Mouse (Mus musculus): Measurements from ENCODE around the gene Gm20538. TPM values are rescaled to one million over a fixed set of nuclear protein-coding genes. Genes with fewer than 3 reads are reported as not detected.
A peak's percentile ranks its signal among the peaks of the same experiment; 100 is the strongest.

The Gm20538 gene
- polyA plus RNA-seq, 1 experiment = not detected

GRCm38 (mm10) chr19:44542694-44543178, 9.9 kb downstream of the Gm20538 start:
- no peak for TF ChIP-seq POLR2A (IDR thresholded peaks at IDR 0.05; ENCODE audit: extremely low read depth, insufficient read depth, low read length)
- H3K27ac ChIP-seq (ENCODE audit: insufficient read depth, low read length) = no peak overlapping the region
- no peak overlapping the region for H3K4me3 ChIP-seq (ENCODE audit: insufficient read depth, low read length)
- H3K4me1 ChIP-seq (ENCODE audit: control insufficient read depth, insufficient read depth, low read length) = no peaks in the 10 kb centered on the region

- Histone ChIP-seq H3K4me3 (ENCODE audit: insufficient read depth, low read length) (no peak overlapping the region), H3K4me1 (ENCODE audit: control insufficient read depth, insufficient read depth, low read length) (no peaks in the 10 kb centered on the region), H3K27ac (ENCODE audit: insufficient read depth, low read length) (no peak overlapping the region)
- TF ChIP-seq POLR2A (IDR thresholded peaks at IDR 0.05; ENCODE audit: extremely low read depth, insufficient read depth, low read length) = no peak
- no peak for TF ChIP-seq CTCF (IDR thresholded peaks at IDR 0.05; ENCODE audit: extremely low read depth, insufficient read depth, low read length)
These were observed 15.2 kb downstream of the Gm20538 start for GRCm38 (mm10) chr19:44537416-44537815.

DNA sequence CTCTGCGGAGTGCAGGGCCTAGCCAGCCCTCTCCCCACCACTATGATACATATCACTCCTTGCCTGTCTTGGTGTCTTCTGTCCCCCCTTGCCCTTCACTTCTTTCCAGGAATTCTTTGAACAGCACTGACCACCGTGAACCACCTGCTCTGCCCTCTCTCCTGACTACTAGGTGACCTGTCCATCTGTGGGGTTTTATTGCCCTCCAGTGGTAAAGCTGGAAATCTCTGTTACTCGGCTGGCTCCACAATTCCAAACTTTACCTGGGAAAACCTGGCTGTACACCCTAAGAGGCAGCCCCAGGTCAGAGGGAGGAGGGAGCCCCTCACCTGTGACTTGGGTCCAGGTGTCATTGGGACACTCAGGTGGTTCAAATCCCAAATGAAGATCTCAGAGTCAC, 17.3 kb downstream of the Gm20538 start:
- no peak overlapping the region for H3K27ac ChIP-seq (ENCODE audit: insufficient read depth, low read length)
- TF ChIP-seq POLR2A (IDR thresholded peaks at IDR 0.05; ENCODE audit: extremely low read depth, insufficient read depth, low read length) (no peak), CTCF (IDR thresholded peaks at IDR 0.05; ENCODE audit: extremely low read depth, insufficient read depth, low read length) (peak; percentile 63)
- H3K4me3 ChIP-seq (ENCODE audit: insufficient read depth, low read length) = no peak overlapping the region
- no peaks in the 10 kb centered on the region for H3K4me1 ChIP-seq (ENCODE audit: control insufficient read depth, insufficient read depth, low read length)

GRCm38 (mm10) chr19:44530018-44530417, 22.6 kb downstream of the Gm20538 start:
- Histone ChIP-seq H3K4me3 (ENCODE audit: insufficient read depth, low read length) (no peak overlapping the region), H3K27ac (ENCODE audit: insufficient read depth, low read length) (no peak overlapping the region), H3K4me1 (ENCODE audit: control insufficient read depth, insufficient read depth, low read length) (no peaks in the 10 kb centered on the region)
- no peak for TF ChIP-seq POLR2A (IDR thresholded peaks at IDR 0.05; ENCODE audit: extremely low read depth, insufficient read depth, low read length)
- no peak for TF ChIP-seq CTCF (IDR thresholded peaks at IDR 0.05; ENCODE audit: extremely low read depth, insufficient read depth, low read length)

GRCm38 (mm10) chr19:44525551-44526205, 27.0 kb downstream of the Gm20538 start:
- H3K27ac ChIP-seq (ENCODE audit: insufficient read depth, low read length) = no peak overlapping the region
- TF ChIP-seq POLR2A (IDR thresholded peaks at IDR 0.05; ENCODE audit: extremely low read depth, insufficient read depth, low read length) = no peak
- no peak for TF ChIP-seq CTCF (IDR thresholded peaks at IDR 0.05; ENCODE audit: extremely low read depth, insufficient read depth, low read length)
- no peaks in the 10 kb centered on the region for H3K4me1 ChIP-seq (ENCODE audit: control insufficient read depth, insufficient read depth, low read length)
- H3K4me3 ChIP-seq (ENCODE audit: insufficient read depth, low read length) = no peak overlapping the region

- TF ChIP-seq POLR2A (IDR thresholded peaks at IDR 0.05; ENCODE audit: extremely low read depth, insufficient read depth, low read length) (no peak), CTCF (IDR thresholded peaks at IDR 0.05; ENCODE audit: extremely low read depth, insufficient read depth, low read length) (no peak)
- no peak overlapping the region for H3K27ac ChIP-seq (ENCODE audit: insufficient read depth, low read length)
- no peaks in the 10 kb centered on the region for H3K4me1 ChIP-seq (ENCODE audit: control insufficient read depth, insufficient read depth, low read length)
- no peak overlapping the region for H3K4me3 ChIP-seq (ENCODE audit: insufficient read depth, low read length)
These were observed 33.5 kb downstream of the Gm20538 start for GRCm38 (mm10) chr19:44519152-44519551.

DNA sequence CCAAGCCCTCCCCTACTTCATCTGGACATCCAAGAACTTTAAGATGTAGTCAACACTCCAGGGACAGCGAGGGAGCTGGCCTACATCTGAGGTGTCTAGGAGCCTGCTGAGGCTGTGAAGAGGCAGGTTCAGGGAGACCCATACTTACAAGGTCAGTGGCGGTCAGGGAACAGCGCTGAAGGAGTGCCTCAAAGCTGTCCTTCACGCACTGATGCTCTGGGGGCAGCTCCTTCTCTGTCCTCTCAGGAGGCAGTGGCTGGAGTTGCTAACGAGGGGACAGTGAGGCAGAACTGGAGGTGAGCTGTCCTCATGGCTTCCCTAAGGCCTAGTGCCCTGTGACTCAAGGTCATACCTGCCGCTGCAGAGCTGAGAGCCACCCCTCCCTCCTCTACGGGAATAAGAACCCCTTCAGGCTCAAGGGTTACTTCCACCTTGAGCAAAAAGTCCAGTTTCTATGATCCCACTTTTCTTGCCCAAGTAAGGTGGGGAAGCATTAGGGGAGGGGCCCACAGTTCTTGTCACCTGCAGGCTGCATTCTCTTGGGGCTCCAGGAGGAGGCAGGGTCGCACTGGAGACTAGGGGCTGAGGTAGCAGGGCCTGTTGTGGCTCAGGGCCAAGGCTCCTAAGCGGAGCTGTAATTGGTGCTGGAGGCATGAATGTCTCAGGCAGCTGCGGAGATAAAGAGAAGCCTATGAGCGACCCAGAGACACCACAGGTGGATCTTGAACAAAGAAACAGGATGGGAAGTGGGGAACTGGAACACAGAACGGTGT, 34.4 kb downstream of the Gm20538 start:
- H3K4me1 ChIP-seq (ENCODE audit: control insufficient read depth, insufficient read depth, low read length) = no peaks in the 10 kb centered on the region
- TF ChIP-seq POLR2A (IDR thresholded peaks at IDR 0.05; ENCODE audit: extremely low read depth, insufficient read depth, low read length) (no peak), CTCF (IDR thresholded peaks at IDR 0.05; ENCODE audit: extremely low read depth, insufficient read depth, low read length) (no peak)
- no peak overlapping the region for H3K4me3 ChIP-seq (ENCODE audit: insufficient read depth, low read length)
- no peak overlapping the region for H3K27ac ChIP-seq (ENCODE audit: insufficient read depth, low read length)

DNA sequence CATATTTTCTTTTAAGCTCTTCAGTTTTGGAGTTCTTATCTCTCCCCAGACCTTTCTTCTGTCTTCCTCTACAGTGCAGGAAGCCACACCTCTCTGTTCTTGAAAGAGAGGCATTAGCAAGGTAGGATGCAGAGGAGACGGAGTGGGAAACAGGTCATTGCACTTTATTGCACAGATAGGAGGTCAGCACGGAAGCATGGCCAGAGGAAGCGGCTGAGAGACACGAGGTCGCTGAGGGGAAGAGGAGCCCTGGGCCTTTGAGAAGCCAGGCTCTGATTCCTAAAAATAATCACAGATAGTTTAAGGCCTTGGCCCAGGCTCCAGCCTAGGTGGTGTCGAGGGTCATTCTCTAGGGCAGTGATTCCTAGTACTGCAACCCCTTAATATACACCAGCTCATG, 36.9 kb downstream of the Gm20538 start:
- H3K4me1 ChIP-seq (ENCODE audit: control insufficient read depth, insufficient read depth, low read length) = no peaks in the 10 kb centered on the region
- TF ChIP-seq CTCF (IDR thresholded peaks at IDR 0.05; ENCODE audit: extremely low read depth, insufficient read depth, low read length) = no peak
- no peak for TF ChIP-seq POLR2A (IDR thresholded peaks at IDR 0.05; ENCODE audit: extremely low read depth, insufficient read depth, low read length)
- H3K4me3 ChIP-seq (ENCODE audit: insufficient read depth, low read length) = no peak overlapping the region
- H3K27ac ChIP-seq (ENCODE audit: insufficient read depth, low read length) = no peak overlapping the region

- no peak overlapping the region for H3K4me3 ChIP-seq (ENCODE audit: insufficient read depth, low read length)
- H3K27ac ChIP-seq (ENCODE audit: insufficient read depth, low read length) = no peak overlapping the region
- TF ChIP-seq POLR2A (IDR thresholded peaks at IDR 0.05; ENCODE audit: extremely low read depth, insufficient read depth, low read length) = no peak
- no peak for TF ChIP-seq CTCF (IDR thresholded peaks at IDR 0.05; ENCODE audit: extremely low read depth, insufficient read depth, low read length)
- no peaks in the 10 kb centered on the region for H3K4me1 ChIP-seq (ENCODE audit: control insufficient read depth, insufficient read depth, low read length)
These were observed 37.8 kb downstream of the Gm20538 start for GRCm38 (mm10) chr19:44514521-44515451.
